Mouse (Mus musculus) stomach, postnatal 0 days (tissue): ENCODE results near the gene Fam149a. TPM values are rescaled to one million over a fixed set of nuclear protein-coding genes. Genes with fewer than 3 reads are reported as not detected.

Experiments
- ATAC-seq: fragments of 200-750 bp; cut with Nextera tagmentation; 2 replicates; pipeline ENCODE4 v1.8.0; 2017; ENCODE audit not compliant: low FRiP score, low TSS enrichment
- DNase-seq: peaks from one replicate; pipeline ENCODE4 v3.0.0-alpha.2; 2016; ENCODE audit warnings: low spot score
- H3K27ac ChIP-seq: fragments of 300-500 bp; sonication (generic); replicated peaks from 2 replicates; pipeline ENCODE4 v1.5.1; 2014; ENCODE audit warnings: mild to moderate bottlenecking, control low read depth
- H3K27me3 ChIP-seq: fragments of 300-500 bp; sonication (generic); 2 replicates; pipeline ENCODE4 v1.6.1; 2014; ENCODE audit warnings: low read length; ENCODE audit not compliant: control insufficient read depth, insufficient read depth
- H3K36me3 ChIP-seq: fragments of 300-500 bp; sonication (generic); 2 replicates; pipeline ENCODE4 v1.6.1; 2014; ENCODE audit warnings: low read length, mixed read lengths; ENCODE audit not compliant: control insufficient read depth, insufficient read depth
- H3K4me1 ChIP-seq: fragments of 300-500 bp; sonication (generic); replicated peaks from 2 replicates; pipeline ENCODE4 v1.6.1; 2014; ENCODE audit warnings: antibody characterized with exemption; ENCODE audit not compliant: control insufficient read depth, insufficient read depth
- H3K4me2 ChIP-seq: fragments of 300-500 bp; sonication (generic); replicated peaks from 2 replicates; pipeline ENCODE4 v1.6.1; 2014; ENCODE audit warnings: low read depth, mild to moderate bottlenecking, control low read depth, moderate library complexity
- H3K4me3 ChIP-seq: fragments of 300-500 bp; sonication (generic); 2 replicates; pipeline ENCODE4 v1.5.1; 2014; ENCODE audit warnings: low read depth, low read length, control low read depth
- H3K9ac ChIP-seq: fragments of 300-500 bp; sonication (generic); 2 replicates; pipeline ENCODE4 v1.6.1; 2014; ENCODE audit warnings: mild to moderate bottlenecking, low read length, control low read depth, mixed read lengths
- H3K9me3 ChIP-seq: fragments of 300-500 bp; sonication (generic); 2 replicates; pipeline ENCODE4 v1.6.1; 2016; ENCODE audit warnings: low read length; ENCODE audit not compliant: control insufficient read depth
- CTCF ChIP-seq: IDR thresholded peaks from 2 replicates; pipeline ENCODE4 v1.5.1; 2016; ENCODE audit warnings: antibody characterized with exemption, low read depth, mild to moderate bottlenecking, moderate library complexity
- EP300 ChIP-seq: optimal IDR thresholded peaks from 2 replicates; pipeline ENCODE3; 2016; ENCODE audit warnings: antibody characterized with exemption
- WGBS: fragments of 180-500 bp; shearing (Covaris S2); extraction: QIAGEN DNeasy Blood & Tissue Kit; methylation state at CpG from one replicate; pipeline ENCODE4 v1.1.7; 2014; 5-methylcytosine and 5-hydroxymethylcytosine counted together
- polyA plus RNA-seq: library from polyadenylated mRNA; unstranded; fragments of >200 nt; fragmentation: Nextera tagmentation; extraction: Ambion mirVana; gene quantifications from 2 replicates; pipeline ENCODE4 v1.2.1, GENCODE M21; 2015

Fam149a gene
- polyA plus RNA-seq, 1 experiment from 2014 or later = 15.9 TPM

- ATAC-seq (no peak), DNase-seq (no peak)
- TF ChIP-seq CTCF (no peak), EP300 (no peak)
- 72% methylated on average over 1 of the region's 1 CpGs for WGBS
- Histone ChIP-seq H3K9me3 (no peaks in the 10 kb centered on the region), H3K9ac (no peak overlapping the region), H3K4me3 (no peak overlapping the region), H3K27me3 (no peaks in the 10 kb centered on the region), H3K4me2 (no peak overlapping the region), H3K4me1 (peaks cover 4% of the 10 kb centered on the region; the same call in 1 of the 2 replicates), H3K27ac (no peak overlapping the region), H3K36me3 (no peaks in the 10 kb centered on the region)
Measured at GRCm38 (mm10) chr8:45383250-45383649, 1.2 kb upstream of the Fam149a start.

GRCm38 (mm10) chr8:45381075-45381962 is 772 bp downstream of the Fam149a start:
- no peaks in the 10 kb centered on the region for H3K9me3 ChIP-seq
- no peak for ATAC-seq

GRCm38 (mm10) chr8:45380598-45380997 is 1.5 kb downstream of the Fam149a start:
- no peak overlapping the region for H3K9ac ChIP-seq
- ATAC-seq = no peak
- H3K4me3 ChIP-seq = peak overlapping the region; percentile 36; the same call in 1 of the 2 replicates
- peaks cover 4% of the 10 kb centered on the region; the same call in 1 of the 2 replicates for H3K4me1 ChIP-seq
- H3K27me3 ChIP-seq = no peaks in the 10 kb centered on the region
- H3K36me3 ChIP-seq = no peaks in the 10 kb centered on the region
- TF ChIP-seq EP300 (no peak), CTCF (no peak)
- H3K27ac ChIP-seq = no peak overlapping the region
- DNase-seq = no peak
- WGBS = 46% methylated on average over 4 of the region's 4 CpGs
- H3K4me2 ChIP-seq = no peak overlapping the region
- no peaks in the 10 kb centered on the region for H3K9me3 ChIP-seq

More at GRCm38 (mm10) chr8:45381075-45381962, 772 bp downstream of the Fam149a start:
- no peak overlapping the region for H3K27ac ChIP-seq
- H3K4me3 ChIP-seq = peak overlapping the region; percentile 36
- peak overlapping the region; percentile 64 for H3K4me2 ChIP-seq
- no peak for TF ChIP-seq EP300
- TF ChIP-seq CTCF = no peak
- peak overlapping the region; percentile 45 for H3K9ac ChIP-seq
- H3K36me3 ChIP-seq = no peaks in the 10 kb centered on the region
- 4% methylated on average over 38 of the region's 38 CpGs for WGBS
- DNase-seq = peak; percentile 19
- no peaks in the 10 kb centered on the region for H3K27me3 ChIP-seq
- H3K4me1 ChIP-seq = peaks cover 4% of the 10 kb centered on the region; the same call in 1 of the 2 replicates

GRCm38 (mm10) chr8:45374071-45374470 is 8.0 kb downstream of the Fam149a start:
- WGBS = 77% methylated on average over 3 of the region's 3 CpGs

GRCm38 (mm10) chr8:45367154-45367553 is 14.9 kb downstream of the Fam149a start:
- no peak for TF ChIP-seq EP300
- Histone ChIP-seq H3K27ac (no peak overlapping the region), H3K4me1 (no peaks in the 10 kb centered on the region), H3K9me3 (no peaks in the 10 kb centered on the region), H3K9ac (no peak overlapping the region), H3K27me3 (no peaks in the 10 kb centered on the region), H3K4me3 (no peak overlapping the region), H3K4me2 (no peak overlapping the region), H3K36me3 (no peaks in the 10 kb centered on the region)
- DNase-seq = no peak
- no peak for ATAC-seq
- WGBS = 84% methylated on average over 1 of the region's 1 CpGs

More at GRCm38 (mm10) chr8:45374071-45374470, 8.0 kb downstream of the Fam149a start:
- no peak overlapping the region for H3K9ac ChIP-seq
- ATAC-seq = no peak
- TF ChIP-seq CTCF = no peak
- H3K27me3 ChIP-seq = no peaks in the 10 kb centered on the region
- H3K27ac ChIP-seq = no peak overlapping the region
- H3K4me3 ChIP-seq = no peak overlapping the region
- no peaks in the 10 kb centered on the region for H3K9me3 ChIP-seq
- H3K4me1 ChIP-seq = no peaks in the 10 kb centered on the region
- no peak for DNase-seq
- H3K4me2 ChIP-seq = no peak overlapping the region
- H3K36me3 ChIP-seq = no peaks in the 10 kb centered on the region

GRCm38 (mm10) chr8:45363220-45363619 is 18.9 kb downstream of the Fam149a start:
- no peaks in the 10 kb centered on the region for H3K27me3 ChIP-seq
- no peak overlapping the region for H3K4me2 ChIP-seq
- H3K9me3 ChIP-seq = no peaks in the 10 kb centered on the region
- no peak for TF ChIP-seq EP300
- TF ChIP-seq CTCF = no peak
- 61% methylated on average over 1 of the region's 1 CpGs for WGBS
- no peaks in the 10 kb centered on the region for H3K4me1 ChIP-seq
- no peak overlapping the region for H3K4me3 ChIP-seq
- no peaks in the 10 kb centered on the region for H3K36me3 ChIP-seq
- ATAC-seq = no peak
- H3K9ac ChIP-seq = no peak overlapping the region
- H3K27ac ChIP-seq = no peak overlapping the region
- DNase-seq = no peak
